Mouse (Mus musculus) limb, embryonic 15.5 days (tissue): ENCODE results near the gene Runx3. TPM values are rescaled to one million over a fixed set of nuclear protein-coding genes. Genes with fewer than 3 reads are reported as not detected.

ENCODE experiments used
- ATAC-seq: fragments of 200-750 bp; cut with Nextera tagmentation; 2 replicates; pipeline ENCODE4 v1.8.0; 2017; ENCODE audit warnings: low read depth, moderate TSS enrichment; ENCODE audit not compliant: insufficient number of reproducible peaks, low FRiP score, low TSS enrichment
- H3K27ac ChIP-seq: fragments of 300-500 bp; sonication (generic); 2 replicates; pipeline ENCODE4 v1.5.1; 2015; ENCODE audit warnings: moderate library complexity, mild to moderate bottlenecking, inconsistent platforms
- H3K27me3 ChIP-seq: fragments of 300-500 bp; sonication (generic); 2 replicates; pipeline ENCODE4 v1.6.1; 2015; ENCODE audit warnings: inconsistent platforms
- H3K36me3 ChIP-seq: fragments of 300-500 bp; sonication (generic); 2 replicates; pipeline ENCODE4 v1.6.1; 2015; ENCODE audit warnings: inconsistent platforms
- H3K4me1 ChIP-seq: fragments of 300-500 bp; sonication (generic); 2 replicates; pipeline ENCODE4 v1.6.1; 2015; ENCODE audit warnings: inconsistent platforms
- H3K4me2 ChIP-seq: fragments of 300-500 bp; sonication (generic); 2 replicates; pipeline ENCODE4 v1.6.1; 2015; ENCODE audit warnings: mild to moderate bottlenecking, inconsistent platforms
- H3K4me3 ChIP-seq: fragments of 300-500 bp; sonication (generic); 2 replicates; pipeline ENCODE4 v1.5.1; 2015; ENCODE audit warnings: mild to moderate bottlenecking, inconsistent platforms
- H3K9ac ChIP-seq: fragments of 300-500 bp; sonication (generic); 2 replicates; pipeline ENCODE4 v1.6.1; 2015; ENCODE audit warnings: inconsistent platforms
- H3K9me3 ChIP-seq: fragments of 300-500 bp; sonication (generic); 2 replicates; pipeline ENCODE4 v1.6.1; 2016; ENCODE audit warnings: inconsistent platforms
- WGBS: fragments of 180-500 bp; shearing (Covaris S2); methylation state at CpG from one replicate; pipeline ENCODE4 v1.1.7; 2015; 5-methylcytosine and 5-hydroxymethylcytosine counted together
- polyA plus RNA-seq: library from polyadenylated mRNA; unstranded; fragments of >200 nt; fragmentation: Nextera tagmentation; extraction: Ambion mirVana; gene quantifications from 2 replicates; pipeline ENCODE4 v1.2.1, GENCODE M21; 2015

Gene Runx3
- polyA plus RNA-seq, 1 experiment from 2014 or later, result 4.6 TPM

GRCm38 (mm10) chr4:135219652-135220051 lies 99.2 kb downstream of the Runx3 start:
- Histone ChIP-seq H3K36me3 (peaks cover 60% of the 10 kb centered on the region), H3K4me3 (no peak overlapping the region), H3K27me3 (no peaks in the 10 kb centered on the region), H3K4me2 (no peak overlapping the region), H3K27ac (no peak overlapping the region), H3K9me3 (no peaks in the 10 kb centered on the region), H3K4me1 (peaks cover 14% of the 10 kb centered on the region; the same call in 1 of the 2 replicates), H3K9ac (no peak overlapping the region)
- 56% methylated on average over 4 of the region's 4 CpGs for whole genome bisulfite sequencing
- no peak for ATAC-seq

DNA sequence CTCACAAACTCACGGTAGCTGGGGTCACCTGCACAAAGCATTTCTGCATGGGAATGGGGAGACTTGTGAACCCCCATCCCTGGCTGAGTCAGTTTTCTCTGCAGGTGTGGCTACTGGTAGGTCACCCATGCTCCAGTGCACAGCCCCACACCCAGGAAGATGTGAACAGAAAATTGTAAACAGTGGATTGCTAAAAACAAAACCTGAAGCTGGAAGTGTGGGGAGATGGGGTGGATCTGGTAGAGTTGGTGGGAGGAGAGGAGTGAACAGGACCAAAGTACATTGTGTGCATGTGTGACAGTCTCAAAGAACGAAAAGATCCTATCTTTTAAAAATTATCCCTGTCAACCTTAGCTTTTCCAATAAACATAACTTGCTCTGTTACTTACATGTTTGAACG lies 100.2 kb downstream of the Runx3 start:
- Histone ChIP-seq H3K9ac (no peak overlapping the region), H3K27ac (no peak overlapping the region), H3K4me2 (no peak overlapping the region), H3K27me3 (no peaks in the 10 kb centered on the region), H3K4me3 (no peak overlapping the region), H3K9me3 (no peaks in the 10 kb centered on the region), H3K36me3 (peaks cover 57% of the 10 kb centered on the region), H3K4me1 (peaks cover 14% of the 10 kb centered on the region; the same call in 1 of the 2 replicates)
- 74% methylated on average over 3 of the region's 3 CpGs for WGBS
- no peak for ATAC-seq

- Histone ChIP-seq H3K27ac (peak overlapping the region; percentile 72), H3K9me3 (no peaks in the 10 kb centered on the region), H3K4me3 (no peak overlapping the region), H3K27me3 (no peaks in the 10 kb centered on the region), H3K36me3 (peaks cover 50% of the 10 kb centered on the region), H3K4me1 (peaks cover 14% of the 10 kb centered on the region; the same call in 1 of the 2 replicates), H3K9ac (no peak overlapping the region), H3K4me2 (no peak overlapping the region)
- WGBS, result 52% methylated on average over 12 of the region's 12 CpGs
- ATAC-seq, result peak; percentile 31; the same call in 1 of the 2 replicates
Observed at GRCm38 (mm10) chr4:135221632-135222407, 101.4 kb downstream of the Runx3 start.

GRCm38 (mm10) chr4:135223808-135224207 lies 103.4 kb downstream of the Runx3 start:
- Histone ChIP-seq H3K9ac (no peak overlapping the region), H3K27ac (no peak overlapping the region), H3K36me3 (peaks cover 32% of the 10 kb centered on the region), H3K4me1 (peaks cover 14% of the 10 kb centered on the region; the same call in 1 of the 2 replicates), H3K9me3 (no peaks in the 10 kb centered on the region), H3K4me3 (no peak overlapping the region), H3K27me3 (no peaks in the 10 kb centered on the region), H3K4me2 (no peak overlapping the region)
- 89% methylated on average over 9 of the region's 9 CpGs for WGBS
- no peak for ATAC-seq

DNA sequence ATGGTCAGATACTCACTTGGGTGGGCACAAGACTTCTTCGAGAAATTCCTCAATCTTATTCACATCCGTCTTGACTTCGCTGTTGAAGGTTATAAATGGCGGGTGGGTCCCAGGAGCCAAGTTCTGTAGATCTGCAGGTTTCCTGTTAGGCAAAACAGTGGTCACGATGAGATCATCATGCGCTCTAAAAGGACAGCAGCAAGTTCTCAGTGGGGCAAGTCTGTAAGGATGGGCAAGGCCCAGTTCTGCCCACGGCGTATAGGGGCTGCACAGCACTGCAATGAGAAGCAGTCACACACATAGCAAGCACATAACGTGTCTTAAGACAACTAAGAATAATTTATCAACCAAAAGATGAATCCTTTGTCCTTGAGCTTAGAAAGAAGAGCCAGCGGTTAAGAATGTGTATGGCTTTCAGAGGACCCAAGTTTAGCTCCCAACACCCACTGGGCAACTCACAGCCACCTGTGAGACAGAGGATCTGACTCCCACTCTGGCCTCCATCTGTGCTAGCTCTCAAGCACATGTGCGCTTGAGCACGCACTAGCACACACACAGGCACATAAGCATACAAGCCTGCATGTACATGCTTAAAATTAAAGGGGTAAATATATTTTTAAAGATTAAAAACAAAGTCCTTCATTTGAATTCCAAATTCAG lies 105.7 kb downstream of the Runx3 start:
- Histone ChIP-seq H3K27ac (no peak overlapping the region), H3K9me3 (no peaks in the 10 kb centered on the region), H3K4me3 (no peak overlapping the region), H3K9ac (no peak overlapping the region), H3K4me2 (no peak overlapping the region), H3K27me3 (no peaks in the 10 kb centered on the region), H3K4me1 (peaks cover 6% of the 10 kb centered on the region; the same call in 1 of the 2 replicates), H3K36me3 (peaks cover 25% of the 10 kb centered on the region)
- ATAC-seq, result no peak
- WGBS, result 88% methylated on average over 12 of the region's 12 CpGs

Other genes with a start within 250 kb of the Runx3 start
- gene Tmem50a, start 205.6 kb upstream of the Runx3 start, polyA plus RNA-seq, result 193 and 203 TPM in 2 replicates
- 496 and 523 TPM in 2 replicates for gene Rsrp1, start 197.1 kb upstream of the Runx3 start, polyA plus RNA-seq
- 76.6 and 80.6 TPM in 2 replicates for gene Syf2, start 189.8 kb upstream of the Runx3 start, polyA plus RNA-seq
- 117 and 133 TPM in 2 replicates for gene Clic4, start 152.2 kb downstream of the Runx3 start, polyA plus RNA-seq
- 207 and 214 TPM in 2 replicates for gene Srrm1, start 232.7 kb downstream of the Runx3 start, polyA plus RNA-seq